Mouse (Mus musculus): ENCODE results near the gene Shank2. TPM values are rescaled to one million over a fixed set of nuclear protein-coding genes. Genes with fewer than 3 reads are reported as not detected.

Shank2 gene
- total and polyA plus RNA-seq, 3 experiments, result not detected

- Histone ChIP-seq H3K36me3 (ENCODE audit: control insufficient read depth in 1 of 2, insufficient read depth in 2 of 2, low read length in 2 of 2) (no peaks in the 10 kb centered on the region), H3K27me3 (ENCODE audit: control insufficient read depth in 1 of 2, insufficient read depth in 2 of 2, low read length in 2 of 2) (no peaks in the 10 kb centered on the region), H3K9me3 (replicated peaks; ENCODE audit: insufficient read depth, low read length) (no peaks in the 10 kb centered on the region), H3K79me2 (ENCODE audit: control insufficient read depth, insufficient read depth, low read length, poor library complexity) (no peaks in the 10 kb centered on the region), H3K27ac (ENCODE audit: control insufficient read depth, low read depth, low read length) (no peak overlapping the region), H3K4me1 (ENCODE audit: control insufficient read depth in 1 of 2, insufficient read depth in 2 of 2, low read length in 2 of 2) (no peaks in the 10 kb centered on the region), H3K4me3 (ENCODE audit: control insufficient read depth in 1 of 2, insufficient read depth in 1 of 2, low read depth in 2 of 2, low read length in 2 of 2) (no peak overlapping the region), H3K9ac (ENCODE audit: control insufficient read depth, low read depth, low read length, poor library complexity, severe bottlenecking) (no peak overlapping the region)
- no peak for DNase-seq (ENCODE audit: low read depth, low spot score)
- TF ChIP-seq TBP (IDR thresholded peaks at IDR 0.05; ENCODE audit: low read depth, low read length) (no peak), RAD21 (IDR thresholded peaks at IDR 0.05; ENCODE audit: low read depth, low read length) (no peak), MEF2A (IDR thresholded peaks at IDR 0.05; ENCODE audit: extremely low read depth, insufficient replicate concordance, low read depth, low read length, poor library complexity, severe bottlenecking) (no peak), CTCF (IDR thresholded peaks at IDR 0.05 in 2 of 3, conservative IDR thresholded peaks at IDR 0.05 in 1 of 3; ENCODE audit: control insufficient read depth in 1 of 3, insufficient read depth in 1 of 3, low read depth in 2 of 3, low read length in 3 of 3, poor library complexity in 1 of 3, severe bottlenecking in 1 of 3) (no peak), TCF12 (IDR thresholded peaks at IDR 0.05; ENCODE audit: low read depth, low read length) (no peak), SMC3 (IDR thresholded peaks at IDR 0.05; ENCODE audit: low read depth, low read length) (no peak), ZNF384 (IDR thresholded peaks at IDR 0.05; ENCODE audit: low read depth, low read length) (no peak), JUND (IDR thresholded peaks at IDR 0.05; ENCODE audit: low read depth, low read length) (no peak)
Measured at GRCm38 (mm10) chr7:144159556-144159955, 157.8 kb downstream of the Shank2 start.

GRCm38 (mm10) chr7:144160066-144160465 is 158.3 kb downstream of the Shank2 start:
- no peak overlapping the region for H3K9ac ChIP-seq (ENCODE audit: control insufficient read depth, low read depth, low read length, poor library complexity, severe bottlenecking)
- TF ChIP-seq BHLHE40 (IDR thresholded peaks at IDR 0.05; ENCODE audit: borderline replicate concordance, low read depth, low read length) (no peak), RAD21 (IDR thresholded peaks at IDR 0.05; ENCODE audit: low read depth, low read length) (no peak), POLR2AphosphoS5 (IDR thresholded peaks at IDR 0.05; ENCODE audit: borderline replicate concordance, low read depth, low read length) (no peak), CTCF (IDR thresholded peaks at IDR 0.05 in 2 of 3, conservative IDR thresholded peaks at IDR 0.05 in 1 of 3; ENCODE audit: control insufficient read depth in 1 of 3, insufficient read depth in 1 of 3, low read depth in 2 of 3, low read length in 3 of 3, poor library complexity in 1 of 3, severe bottlenecking in 1 of 3) (no peak), ZNF384 (IDR thresholded peaks at IDR 0.05; ENCODE audit: low read depth, low read length) (no peak)
- no peaks in the 10 kb centered on the region for H3K79me2 ChIP-seq (ENCODE audit: control insufficient read depth, insufficient read depth, low read length, poor library complexity)
- H3K9me3 ChIP-seq (replicated peaks; ENCODE audit: insufficient read depth, low read length), result no peaks in the 10 kb centered on the region
- H3K27ac ChIP-seq (ENCODE audit: control insufficient read depth, low read depth, low read length), result no peak overlapping the region
- no peaks in the 10 kb centered on the region for H3K27me3 ChIP-seq (ENCODE audit: control insufficient read depth in 1 of 2, insufficient read depth in 2 of 2, low read length in 2 of 2)
- H3K4me1 ChIP-seq (ENCODE audit: control insufficient read depth in 1 of 2, insufficient read depth in 2 of 2, low read length in 2 of 2), result no peaks in the 10 kb centered on the region
- H3K36me3 ChIP-seq (ENCODE audit: control insufficient read depth in 1 of 2, insufficient read depth in 2 of 2, low read length in 2 of 2), result no peaks in the 10 kb centered on the region
- H3K4me3 ChIP-seq (ENCODE audit: control insufficient read depth in 1 of 2, insufficient read depth in 1 of 2, low read depth in 2 of 2, low read length in 2 of 2), result no peak overlapping the region
- DNase-seq (ENCODE audit: low read depth, low spot score), result peak; percentile 4

- H3K4me1 ChIP-seq (ENCODE audit: control insufficient read depth in 1 of 2, insufficient read depth in 2 of 2, low read length in 2 of 2), result no peaks in the 10 kb centered on the region
- no peak for TF ChIP-seq E2F4 (IDR thresholded peaks at IDR 0.05; ENCODE audit: borderline replicate concordance, low read depth, low read length)
- TF ChIP-seq USF1 (IDR thresholded peaks at IDR 0.05; ENCODE audit: low read depth, low read length), result no peak
- TF ChIP-seq MAX (IDR thresholded peaks at IDR 0.05; ENCODE audit: low read length), result no peak
- TF ChIP-seq KAT2A (conservative IDR thresholded peaks at IDR 0.05; ENCODE audit: low read depth, low read length), result no peak
- TF ChIP-seq TCF12 (IDR thresholded peaks at IDR 0.05; ENCODE audit: low read depth, low read length), result no peak
- TF ChIP-seq MEF2A (IDR thresholded peaks at IDR 0.05; ENCODE audit: extremely low read depth, insufficient replicate concordance, low read depth, low read length, poor library complexity, severe bottlenecking), result no peak
- TF ChIP-seq SIN3A (IDR thresholded peaks at IDR 0.05; ENCODE audit: low read length), result no peak
- TF ChIP-seq HCFC1 (IDR thresholded peaks at IDR 0.05; ENCODE audit: low read depth, low read length), result no peak
- TF ChIP-seq USF2 (IDR thresholded peaks at IDR 0.05; ENCODE audit: borderline replicate concordance in 1 of 2, insufficient read depth in 1 of 2, low read depth in 1 of 2, low read length in 2 of 2), result no peak
- TF ChIP-seq RCOR1 (IDR thresholded peaks at IDR 0.05; ENCODE audit: low read depth, low read length), result no peak
- no peak for TF ChIP-seq MAZ (IDR thresholded peaks at IDR 0.05; ENCODE audit: low read depth, low read length)
- TF ChIP-seq EP300 (IDR thresholded peaks at IDR 0.05; ENCODE audit: low read depth in 1 of 2, low read length in 2 of 2), result no peak
- TF ChIP-seq GABPA (IDR thresholded peaks at IDR 0.05; ENCODE audit: low read depth, low read length), result no peak
- TF ChIP-seq GATA1 (IDR thresholded peaks at IDR 0.05; ENCODE audit: low read depth, low read length), result no peak
- no peaks in the 10 kb centered on the region for H3K79me2 ChIP-seq (ENCODE audit: control insufficient read depth, insufficient read depth, low read length, poor library complexity)
- DNase-seq (ENCODE audit: low read depth, low spot score), result no peak
- no peak overlapping the region for H3K27ac ChIP-seq (ENCODE audit: control insufficient read depth, low read depth, low read length)
- H3K27me3 ChIP-seq (ENCODE audit: control insufficient read depth in 1 of 2, insufficient read depth in 2 of 2, low read length in 2 of 2), result no peaks in the 10 kb centered on the region
- no peak overlapping the region for H3K4me3 ChIP-seq (ENCODE audit: control insufficient read depth in 1 of 2, insufficient read depth in 1 of 2, low read depth in 2 of 2, low read length in 2 of 2)
- H3K9me3 ChIP-seq (replicated peaks; ENCODE audit: insufficient read depth, low read length), result no peaks in the 10 kb centered on the region
- H3K9ac ChIP-seq (ENCODE audit: control insufficient read depth, low read depth, low read length, poor library complexity, severe bottlenecking), result no peak overlapping the region
- no peaks in the 10 kb centered on the region for H3K36me3 ChIP-seq (ENCODE audit: control insufficient read depth in 1 of 2, insufficient read depth in 2 of 2, low read length in 2 of 2)
Measured at GRCm38 (mm10) chr7:144160646-144161249, 159.0 kb downstream of the Shank2 start.
